Mouse (Mus musculus) CD4-positive, CD25-positive, alpha-beta regulatory T cell, adult 2 months (primary cell): ENCODE measurements around the gene Gm10256.
"Not testable (repeated sequence)": the region's sequence is repeated elsewhere in the genome, so short reads cannot be mapped to it uniquely, and the experiment has no call there.

Source experiments
- DNase-seq: peaks from one replicate; pipeline ENCODE4 v3.0.0-alpha.2; 2012; ENCODE audit warnings: low read depth, low spot score

Gene Gm10256

DNA sequence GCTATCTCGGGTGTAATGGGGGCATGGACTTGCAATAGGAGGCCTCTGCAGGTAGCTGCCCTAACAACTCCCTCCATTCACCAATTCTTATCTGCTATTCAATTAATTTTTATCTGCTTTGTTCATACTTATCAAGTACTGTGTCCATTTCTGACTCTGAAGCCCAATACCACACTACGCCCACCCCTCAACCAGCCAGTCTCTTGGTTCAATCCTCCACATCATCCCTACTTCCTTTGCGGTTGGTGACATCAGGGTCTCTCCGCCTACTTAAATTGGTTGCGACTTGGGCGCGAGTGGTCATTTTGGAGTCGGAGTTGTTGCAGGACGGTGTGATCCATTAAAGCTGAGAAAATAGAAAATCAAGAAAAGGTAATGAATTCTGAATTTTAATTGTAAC is at the start of gene Gm10256, which contains the start of gene Rbmy:
Gm10256 (plus strand) TSS at position 320 of the 400 bp plus-strand sequence.
Rbmy (plus strand) TSS at position 301 of the 400 bp plus-strand sequence.
- not testable (repeated sequence) for DNase-seq

GRCm38 (mm10) chrY:2796105-2796504 is 34.4 kb upstream of the Gm10256 start, which contains the start of gene Gm4064:
Gene Gm4064 (minus strand): TSS chrY:2796205.
- DNase-seq, result not testable (repeated sequence)

DNA sequence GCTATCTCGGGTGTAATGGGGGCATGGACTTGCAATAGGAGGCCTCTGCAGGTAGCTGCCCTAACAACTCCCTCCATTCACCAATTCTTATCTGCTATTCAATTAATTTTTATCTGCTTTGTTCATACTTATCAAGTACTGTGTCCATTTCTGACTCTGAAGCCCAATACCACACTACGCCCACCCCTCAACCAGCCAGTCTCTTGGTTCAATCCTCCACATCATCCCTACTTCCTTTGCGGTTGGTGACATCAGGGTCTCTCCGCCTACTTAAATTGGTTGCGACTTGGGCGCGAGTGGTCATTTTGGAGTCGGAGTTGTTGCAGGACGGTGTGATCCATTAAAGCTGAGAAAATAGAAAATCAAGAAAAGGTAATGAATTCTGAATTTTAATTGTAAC is 70.2 kb downstream of the Gm10256 start, which contains the start of gene Gm10352:
Gm10352 (plus strand) TSS at position 301 of the 400 bp plus-strand sequence.
- not testable (repeated sequence) for DNase-seq
